Mouse (Mus musculus) heart, adult 11 months (tissue): Measurements from ENCODE around the gene Lfng.

Source experiments
- DNase-seq: peaks from one replicate; pipeline ENCODE4 v3.0.0; 2022

Lfng gene

GRCm38 (mm10) chr5:140617714-140618113, 10.6 kb downstream of the Lfng start:
- DNase-seq: peak; percentile 99

GRCm38 (mm10) chr5:140619151-140619771, 12.1 kb downstream of the Lfng start:
- DNase-seq: peak; percentile 96

GRCm38 (mm10) chr5:140619895-140620736, 13.0 kb downstream of the Lfng start:
- peak; percentile 93 for DNase-seq

GRCm38 (mm10) chr5:140621092-140621491, 14.0 kb downstream of the Lfng start:
- DNase-seq: peak; percentile 92

GRCm38 (mm10) chr5:140621517-140621916, 14.4 kb downstream of the Lfng start:
- peak; percentile 91 for DNase-seq

- DNase-seq: peak; percentile 91
Observed at GRCm38 (mm10) chr5:140622978-140623670, 16.0 kb downstream of the Lfng start.

DNA sequence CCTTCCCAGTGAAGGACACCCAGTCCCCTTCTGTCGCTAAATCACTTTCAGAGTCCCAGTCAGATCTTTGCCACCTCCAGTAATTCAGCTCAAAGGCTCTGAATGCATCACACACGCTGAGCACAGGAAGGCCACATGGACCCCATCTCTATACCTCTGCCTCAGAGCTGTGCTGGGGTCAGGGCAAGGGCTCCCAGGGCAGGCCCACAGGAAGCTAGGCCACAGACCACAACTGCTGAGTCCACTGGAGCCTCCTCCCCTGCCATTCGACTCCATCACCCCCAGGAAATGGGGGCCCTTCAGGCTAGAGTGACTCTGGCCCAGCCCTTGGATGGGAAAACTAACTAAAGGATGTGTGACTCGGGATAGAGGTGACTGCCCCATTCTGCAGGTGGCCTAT, 16.7 kb downstream of the Lfng start:
- no peak for DNase-seq

DNA sequence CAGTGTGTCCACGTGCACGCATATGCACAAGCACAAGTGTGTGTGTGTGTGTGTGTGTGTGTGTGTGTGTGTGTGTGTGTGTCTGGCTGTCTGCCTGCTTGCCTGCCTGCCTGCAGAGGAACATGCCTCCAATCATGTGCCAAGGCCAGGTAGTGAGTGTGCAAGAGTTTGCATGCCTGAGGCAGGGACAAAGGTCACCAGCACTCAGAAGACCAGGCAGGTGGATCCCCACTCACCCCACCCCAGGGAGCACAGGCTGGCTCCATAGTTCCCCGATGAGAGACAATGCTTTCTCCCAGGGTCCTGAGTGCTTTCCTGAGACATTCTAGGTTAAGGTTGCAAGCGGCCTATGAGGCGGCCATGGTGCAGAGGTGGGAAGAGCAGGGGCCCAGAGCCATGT, 17.1 kb downstream of the Lfng start:
- DNase-seq: no peak

DNA sequence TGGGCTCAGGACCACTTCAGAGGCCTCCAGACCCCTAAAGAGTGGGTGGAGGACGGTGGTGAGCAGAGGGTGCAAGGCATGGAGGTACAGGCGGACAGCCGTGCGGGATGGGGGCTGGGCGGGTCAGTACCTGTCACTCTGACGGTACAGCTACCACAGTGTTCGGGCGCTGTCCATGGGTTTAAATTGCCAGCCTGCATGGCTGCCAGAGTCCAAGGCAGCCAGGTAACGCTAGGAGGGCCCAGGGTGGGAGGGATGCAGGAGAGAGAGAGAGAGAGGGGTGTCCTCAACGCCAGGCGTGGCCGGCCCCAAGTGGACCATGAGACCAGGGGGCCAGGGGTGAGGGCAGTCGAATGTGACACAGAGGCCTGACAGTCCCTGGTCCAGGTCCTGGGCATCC, 17.8 kb downstream of the Lfng start:
- peak; percentile 91 for DNase-seq

DNA sequence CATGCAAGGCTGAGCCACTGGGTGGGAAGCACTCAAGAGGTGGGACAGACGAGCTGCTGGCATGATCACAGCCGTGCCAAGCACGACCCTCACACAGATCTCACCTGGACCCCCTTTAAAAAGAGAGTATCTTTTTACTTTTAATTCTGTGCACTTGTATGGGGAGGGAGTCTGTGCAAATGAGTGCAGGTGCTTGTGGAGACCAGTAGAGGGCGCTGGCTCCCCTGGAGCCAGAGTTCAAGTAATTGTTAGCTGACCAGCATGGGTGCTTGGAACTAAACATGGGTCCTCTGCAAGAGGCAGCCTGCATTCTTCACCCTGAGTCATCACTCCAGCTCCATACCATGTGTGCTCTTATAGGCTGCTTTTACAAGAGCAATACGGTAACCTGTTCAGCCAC, 20.5 kb downstream of the Lfng start:
- no peak for DNase-seq

DNA sequence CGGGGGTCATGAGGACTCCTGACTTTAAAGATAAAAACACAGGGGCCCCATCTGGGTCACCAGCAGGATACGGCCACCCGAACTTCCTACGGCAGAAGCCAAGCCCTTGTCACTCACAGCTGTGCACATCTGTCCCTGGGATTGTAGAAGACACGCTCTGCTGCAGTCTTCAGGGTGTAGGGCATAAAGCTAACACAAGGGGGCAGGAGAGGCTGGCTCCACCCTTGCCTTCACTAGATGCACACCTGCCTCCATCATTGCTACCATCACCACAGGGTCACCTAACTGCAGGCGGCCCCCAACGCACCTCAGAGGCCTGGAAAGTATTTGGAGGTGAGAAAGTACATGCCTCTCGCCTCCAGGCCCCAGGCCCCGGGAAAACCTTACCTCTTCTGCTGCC, 21.9 kb downstream of the Lfng start:
- no peak for DNase-seq

DNA sequence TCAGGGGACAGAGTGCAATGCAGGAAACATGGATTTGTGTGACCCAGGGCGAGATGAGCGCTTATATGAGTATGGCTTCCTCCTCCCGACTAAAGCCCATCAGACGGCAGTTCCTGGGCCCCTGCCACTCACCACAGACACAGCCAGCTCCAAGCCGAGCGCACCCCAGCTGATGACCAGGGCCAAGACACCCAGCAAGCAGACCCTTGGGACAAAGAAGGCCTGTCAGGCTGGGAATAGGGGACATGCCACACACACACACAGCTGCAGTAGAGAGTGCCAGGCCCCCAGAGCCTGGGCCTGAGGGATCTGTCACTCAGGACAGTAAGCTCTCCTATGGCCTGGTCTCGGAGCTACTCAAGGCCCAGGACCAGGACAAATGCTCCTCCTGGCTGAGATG, 26.3 kb downstream of the Lfng start:
- DNase-seq: peak; percentile 88

DNA sequence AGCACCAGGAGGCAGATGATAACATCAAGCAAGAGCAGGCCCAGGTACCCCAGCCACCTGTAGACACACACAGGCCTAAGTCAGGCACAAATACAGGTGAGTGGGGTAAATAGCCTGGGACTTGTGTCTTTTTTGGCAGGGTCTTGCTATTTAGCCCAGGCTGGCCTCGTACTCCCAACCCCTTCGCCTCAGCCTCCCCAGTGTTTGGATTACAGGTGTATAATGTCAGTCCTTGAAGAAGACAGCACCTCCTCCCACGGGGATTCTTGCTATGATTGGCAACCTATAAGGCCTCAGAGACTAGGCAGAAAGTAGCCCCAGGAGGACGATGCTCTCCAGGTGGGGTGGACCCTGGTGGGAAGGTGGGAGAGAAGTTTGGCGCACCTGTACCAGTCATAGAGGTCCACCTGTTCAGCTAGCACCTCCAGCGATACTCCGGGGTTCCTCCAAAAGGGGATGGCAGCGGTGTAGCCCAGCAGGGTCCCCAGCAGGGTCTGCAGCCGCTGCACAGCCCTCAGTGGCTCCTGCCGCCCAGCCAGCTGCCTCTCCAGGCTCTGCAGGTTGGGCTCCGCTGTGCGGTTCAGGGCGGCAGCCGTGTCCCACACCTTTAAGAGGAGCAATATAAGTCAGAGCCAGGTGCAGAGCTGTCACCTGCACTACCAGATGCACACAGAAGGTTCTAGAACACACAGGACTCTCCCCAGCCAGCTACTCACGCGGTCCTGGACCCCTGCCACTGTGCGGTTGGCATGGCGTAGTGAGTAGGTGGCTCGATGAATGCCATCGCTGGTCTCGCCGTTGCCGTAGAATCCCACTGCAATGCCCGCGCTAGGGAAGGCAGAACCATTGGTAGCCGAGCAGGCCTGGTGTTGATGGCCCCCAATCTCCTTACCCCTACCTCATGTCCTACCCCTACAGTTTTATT, 27.9 kb downstream of the Lfng start:
- peak; percentile 92 for DNase-seq

GRCm38 (mm10) chr5:140636316-140637057, 29.4 kb downstream of the Lfng start:
- peak; percentile 95 for DNase-seq

- DNase-seq: no peak
Observed at GRCm38 (mm10) chr5:140637058-140637410, 29.9 kb downstream of the Lfng start.

DNA sequence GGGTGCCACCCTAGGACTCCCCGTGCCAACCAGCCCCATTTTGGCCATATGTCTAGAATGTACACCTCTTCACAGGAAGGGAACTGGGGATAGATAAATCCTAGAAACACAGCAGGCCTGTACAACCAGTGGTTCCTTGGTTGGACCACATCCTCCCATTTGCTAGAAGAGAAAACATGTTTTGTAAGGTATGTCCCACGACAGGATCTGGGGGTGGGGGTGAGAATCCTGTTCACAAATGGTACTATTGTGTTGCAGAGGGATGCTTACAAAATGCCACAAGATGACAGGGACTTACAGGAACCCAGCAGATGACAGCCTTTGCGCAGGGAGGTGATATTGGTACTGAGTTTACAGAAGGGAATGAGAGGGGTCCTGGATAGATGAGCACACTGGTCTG, 30.9 kb downstream of the Lfng start:
- no peak for DNase-seq

DNA sequence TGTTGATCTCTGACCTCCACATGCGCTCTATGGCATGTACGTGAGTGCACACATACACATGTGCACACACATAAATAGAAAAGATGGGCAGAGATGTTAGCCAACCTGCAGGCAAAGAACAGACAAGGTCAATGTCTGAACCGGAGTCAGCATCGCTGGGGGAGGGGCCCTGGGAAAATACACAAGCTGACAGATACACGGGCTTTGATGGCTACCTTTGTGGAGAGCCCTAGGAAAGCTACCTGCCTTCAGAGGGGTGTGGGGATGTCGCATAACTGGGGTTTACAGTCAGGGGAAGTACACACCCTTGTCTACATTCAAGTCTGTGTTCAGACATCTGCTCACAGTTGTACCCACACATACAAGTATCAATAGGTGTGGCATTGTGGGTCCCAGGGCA, 31.4 kb downstream of the Lfng start:
- DNase-seq: peak; percentile 88

- DNase-seq: peak; percentile 87
Observed at GRCm38 (mm10) chr5:140639312-140639711, 32.2 kb downstream of the Lfng start.

- DNase-seq: peak; percentile 97
Observed at GRCm38 (mm10) chr5:140639871-140640270, 32.8 kb downstream of the Lfng start.

DNA sequence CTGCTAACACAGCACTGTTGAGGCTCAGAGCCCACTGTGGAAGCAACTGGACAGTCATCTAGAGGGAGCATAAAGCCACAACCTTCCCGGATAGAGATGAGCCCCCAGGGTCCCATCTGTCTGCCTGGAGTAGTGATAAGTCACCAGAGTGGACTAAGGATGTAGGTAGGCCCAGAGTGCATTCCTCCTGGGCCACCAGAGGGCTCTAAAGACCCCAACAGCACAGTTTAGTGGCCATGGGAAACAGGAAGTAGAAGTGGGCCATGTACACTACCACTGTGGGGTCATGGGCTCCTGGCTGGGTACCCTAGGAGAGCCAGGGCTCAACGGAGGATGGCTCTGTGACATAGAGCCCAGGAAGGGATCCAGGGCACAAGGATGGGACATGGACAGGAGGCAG, 33.7 kb downstream of the Lfng start:
- peak; percentile 87 for DNase-seq

- peak; percentile 95 for DNase-seq
Observed at GRCm38 (mm10) chr5:140641254-140641928, 34.3 kb downstream of the Lfng start.
